Mouse (Mus musculus): Measurements from ENCODE around the gene Gramd1b. TPM values are rescaled to one million over a fixed set of nuclear protein-coding genes. Genes with fewer than 3 reads are reported as not detected.

Gramd1b gene
- total RNA-seq, 2 experiments from 2014 or later = 12.9 to 23.0 TPM

DNA sequence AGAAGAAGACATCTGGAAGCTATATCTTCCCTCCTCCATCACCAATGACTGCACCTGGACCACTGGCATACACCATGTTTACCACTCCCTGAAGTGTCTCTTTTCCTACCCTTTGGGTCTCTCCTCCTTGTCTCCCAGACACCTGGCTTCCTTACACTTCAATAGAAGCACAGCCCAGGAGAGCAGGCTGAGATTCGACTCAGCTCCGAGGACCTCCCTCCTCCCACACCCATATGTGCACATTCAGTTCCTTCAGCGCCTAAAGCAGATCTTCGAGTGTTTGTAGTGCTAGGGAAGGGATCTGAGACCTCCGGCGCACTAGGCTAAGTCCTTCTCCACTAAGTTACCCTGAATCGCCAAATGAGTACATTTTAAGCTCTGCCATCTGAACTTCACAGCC, 127.4 kb downstream of the Gramd1b start:
- ATAC-seq (ENCODE audit: poor library complexity, severe bottlenecking) = no peak

DNA sequence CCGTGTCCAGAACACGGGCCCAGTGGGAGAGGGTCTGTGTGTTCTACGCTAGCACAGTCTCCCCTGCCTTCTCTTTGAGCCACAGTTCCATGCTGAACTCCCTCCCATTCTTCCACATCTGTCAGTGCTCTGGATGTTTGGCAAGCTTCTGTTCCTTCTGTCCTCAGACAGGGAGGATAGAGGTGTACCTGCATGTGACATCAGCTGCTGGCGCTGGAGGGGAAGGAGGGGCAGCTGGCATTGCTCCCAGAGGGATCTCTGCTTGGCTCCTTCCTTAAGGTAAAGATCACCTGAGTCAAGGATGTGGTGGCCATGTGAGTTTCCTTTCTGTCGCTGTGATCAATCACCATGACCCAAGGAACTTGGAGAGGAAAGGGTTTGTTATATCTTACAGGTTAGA, 129.4 kb downstream of the Gramd1b start:
- ATAC-seq (ENCODE audit: poor library complexity, severe bottlenecking) = no peak

DNA sequence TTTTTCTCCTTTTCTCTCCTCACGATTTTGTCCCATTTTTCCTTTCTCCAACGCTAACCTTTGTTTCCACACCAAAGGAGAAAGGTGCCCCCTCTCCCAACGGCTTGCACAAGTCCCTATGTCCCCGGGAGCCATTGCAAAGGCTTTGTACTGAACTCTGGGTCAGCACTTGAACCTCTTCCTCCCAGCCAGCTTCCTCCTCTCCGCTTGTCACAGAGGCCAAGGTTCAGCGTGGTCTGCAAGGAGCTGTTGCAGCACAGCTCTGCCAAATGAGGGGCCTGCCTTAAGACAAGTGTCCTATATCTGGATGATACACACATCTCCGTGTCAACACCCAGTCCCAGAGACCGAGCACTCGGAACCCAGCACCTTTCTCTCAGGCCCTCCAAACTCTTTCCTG, 130.3 kb downstream of the Gramd1b start:
- peak; percentile 31; the same call in 1 of the 2 replicates for ATAC-seq (ENCODE audit: poor library complexity, severe bottlenecking)

- ATAC-seq (ENCODE audit: poor library complexity, severe bottlenecking) = no peak
These were observed 131.0 kb downstream of the Gramd1b start for GRCm38 (mm10) chr9:40400171-40400570.

GRCm38 (mm10) chr9:40399359-40399932, 131.7 kb downstream of the Gramd1b start:
- ATAC-seq (ENCODE audit: poor library complexity, severe bottlenecking) = no peak

- ATAC-seq (ENCODE audit: poor library complexity, severe bottlenecking) = 0 out of 2 replicates have a peak, but pooled peaks have one; percentile 7
These were observed 133.5 kb downstream of the Gramd1b start for GRCm38 (mm10) chr9:40397471-40398245.

DNA sequence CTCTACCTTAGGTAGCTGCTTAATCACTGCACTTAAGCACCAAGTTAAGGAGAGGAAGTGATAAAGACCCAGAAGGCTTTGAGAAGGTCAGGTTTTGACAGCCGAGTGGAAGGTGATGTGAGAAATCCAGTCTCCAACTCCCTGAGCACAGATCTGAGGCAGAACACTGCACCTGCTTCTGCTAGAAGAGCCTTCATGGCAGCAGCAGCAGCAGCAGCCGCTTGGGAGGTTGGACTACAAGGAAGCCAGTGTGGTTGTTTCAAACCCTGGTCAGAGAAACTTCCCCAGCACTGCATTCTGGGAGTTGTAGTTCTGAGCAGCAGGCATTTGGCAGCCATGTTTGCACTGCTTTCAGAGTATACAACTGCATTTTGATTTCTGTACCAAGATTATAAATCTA, 134.1 kb downstream of the Gramd1b start:
- ATAC-seq (ENCODE audit: poor library complexity, severe bottlenecking) = peak; percentile 92

- ATAC-seq (ENCODE audit: poor library complexity, severe bottlenecking) = no peak
These were observed 135.0 kb downstream of the Gramd1b start for GRCm38 (mm10) chr9:40396171-40396570.

DNA sequence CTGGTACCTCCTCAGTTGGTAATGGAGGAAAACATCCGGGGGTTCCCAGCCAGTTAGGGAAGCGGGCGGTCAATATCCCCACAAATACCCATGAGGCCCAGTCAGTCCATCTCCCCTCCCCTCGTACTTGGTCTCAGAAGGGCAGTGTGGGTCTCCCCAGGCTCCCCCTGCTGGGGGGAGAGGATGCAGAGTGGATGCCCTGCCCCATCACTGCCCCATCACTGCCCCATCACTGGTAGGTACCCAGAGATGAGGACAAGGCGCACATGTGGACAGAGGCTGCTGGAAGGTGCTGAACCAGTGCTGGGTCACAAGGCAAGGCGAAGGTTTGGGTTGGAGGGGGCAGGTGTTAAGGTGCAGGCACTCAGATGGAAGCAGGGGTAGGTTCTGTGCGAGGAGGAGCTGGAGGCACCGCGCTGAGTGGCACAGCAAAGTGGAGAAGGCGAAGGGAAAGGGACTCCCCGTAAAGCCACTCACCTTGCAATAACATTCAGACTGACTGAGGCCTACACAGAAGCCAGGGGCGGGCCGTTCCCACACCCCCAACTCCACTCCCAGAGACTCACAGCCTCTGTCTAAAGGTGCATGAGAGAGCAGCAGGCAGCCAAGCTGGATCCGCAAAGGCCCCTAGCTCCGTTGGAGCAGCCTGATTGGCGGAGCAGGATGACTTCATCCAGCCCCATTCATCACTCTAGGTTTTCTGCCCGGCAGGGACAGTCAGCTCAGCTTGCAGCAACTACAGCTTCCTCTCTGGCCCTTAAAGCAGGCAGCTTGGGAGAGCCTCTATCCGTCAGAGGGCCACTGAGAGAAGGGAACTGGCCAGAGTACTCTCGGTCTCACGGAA, 139.1 kb downstream of the Gramd1b start:
- no peak for ATAC-seq (ENCODE audit: poor library complexity, severe bottlenecking)

DNA sequence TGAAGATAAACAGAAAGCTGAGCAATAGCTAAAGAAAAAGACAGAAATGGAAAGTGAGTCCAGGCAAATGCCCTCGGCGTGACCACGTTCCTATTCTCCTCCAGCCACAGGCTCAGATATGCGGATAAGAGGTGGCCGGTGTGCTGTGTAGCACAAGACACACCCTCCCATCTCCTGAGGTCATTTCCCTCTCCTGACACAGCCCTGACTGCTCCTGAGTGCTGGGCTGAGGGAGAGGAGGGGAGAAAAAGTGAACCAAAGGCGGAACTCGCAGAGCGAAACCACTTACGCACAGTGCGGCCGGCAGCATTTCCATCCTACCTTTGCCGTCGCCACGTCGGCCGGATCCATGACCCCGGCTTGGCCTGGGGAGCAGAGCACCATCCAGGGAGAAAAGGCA, 139.8 kb downstream of the Gramd1b start:
- peak; percentile 71 for ATAC-seq (ENCODE audit: poor library complexity, severe bottlenecking)

DNA sequence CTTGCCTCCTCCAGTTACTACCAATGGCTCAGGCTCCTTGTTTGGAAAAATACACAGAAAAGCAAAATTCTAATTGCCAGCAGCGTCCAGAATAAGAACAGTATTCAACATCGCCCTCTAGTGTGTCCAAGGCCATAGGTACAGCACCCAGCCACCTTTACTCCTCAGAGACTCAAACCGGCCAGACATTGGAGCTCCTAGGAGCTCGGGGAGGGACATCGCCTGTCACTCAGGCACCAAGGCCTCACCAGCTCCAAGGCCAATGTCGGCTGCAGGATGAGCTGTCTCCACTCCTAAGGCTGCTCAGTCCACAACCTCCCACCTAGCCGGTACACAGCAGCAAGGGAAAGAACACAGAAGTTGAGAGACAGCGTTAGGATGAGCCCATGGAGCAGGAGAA, 140.3 kb downstream of the Gramd1b start:
- 0 out of 2 replicates have a peak, but pooled peaks have one; percentile 21 for ATAC-seq (ENCODE audit: poor library complexity, severe bottlenecking)

DNA sequence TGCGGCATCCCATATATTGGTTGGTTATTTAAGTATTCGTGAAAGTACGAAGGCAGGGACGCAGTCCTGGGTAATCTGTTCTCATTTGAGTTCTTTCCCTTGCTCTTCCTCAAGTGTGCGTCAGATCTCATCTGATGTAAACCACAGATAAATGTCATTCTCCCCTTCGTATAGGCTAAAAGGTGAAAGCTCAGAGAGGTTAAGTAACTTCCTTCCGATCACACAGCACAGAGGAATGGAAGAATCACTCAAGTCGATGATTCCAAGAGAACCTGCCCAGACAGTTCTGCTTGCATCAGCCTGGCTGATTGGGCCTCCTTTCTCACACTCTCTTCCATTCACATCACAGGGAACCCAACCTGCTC, 140.8 kb downstream of the Gramd1b start:
- ATAC-seq (ENCODE audit: poor library complexity, severe bottlenecking) = no peak

DNA sequence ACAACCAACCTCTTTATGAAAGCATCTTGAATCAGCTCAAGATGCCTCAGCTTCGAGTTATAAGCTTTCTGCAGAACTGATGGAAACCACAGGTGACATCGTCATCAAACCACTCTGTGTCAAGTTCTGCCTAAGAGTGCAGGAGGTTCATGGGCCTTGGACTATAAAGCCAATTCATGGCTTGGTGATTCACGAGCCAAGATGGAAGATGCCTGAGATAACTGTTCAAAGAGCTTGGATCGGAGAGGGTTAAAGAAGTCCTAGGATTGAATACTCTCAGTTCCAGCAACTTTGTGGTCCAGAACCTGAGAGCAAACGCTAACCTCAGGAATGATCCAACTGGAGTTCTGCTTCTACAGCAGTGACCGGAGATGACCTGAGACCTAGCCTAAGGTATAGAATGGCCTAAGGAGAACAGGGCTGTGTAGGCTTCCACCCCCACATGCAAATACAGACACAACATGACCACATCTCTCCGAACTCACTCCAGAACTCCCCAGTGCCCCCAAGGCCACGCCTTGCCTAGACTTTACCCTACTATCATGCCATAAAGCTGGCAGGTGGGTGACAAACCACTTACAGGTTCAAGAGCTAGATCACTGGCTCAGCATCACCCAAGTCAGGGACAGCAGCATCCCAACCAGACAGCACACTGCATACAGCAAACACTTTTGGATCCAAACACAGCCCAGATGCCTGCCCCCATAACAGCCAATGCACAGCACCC, 141.4 kb downstream of the Gramd1b start:
- ATAC-seq (ENCODE audit: poor library complexity, severe bottlenecking) = no peak

DNA sequence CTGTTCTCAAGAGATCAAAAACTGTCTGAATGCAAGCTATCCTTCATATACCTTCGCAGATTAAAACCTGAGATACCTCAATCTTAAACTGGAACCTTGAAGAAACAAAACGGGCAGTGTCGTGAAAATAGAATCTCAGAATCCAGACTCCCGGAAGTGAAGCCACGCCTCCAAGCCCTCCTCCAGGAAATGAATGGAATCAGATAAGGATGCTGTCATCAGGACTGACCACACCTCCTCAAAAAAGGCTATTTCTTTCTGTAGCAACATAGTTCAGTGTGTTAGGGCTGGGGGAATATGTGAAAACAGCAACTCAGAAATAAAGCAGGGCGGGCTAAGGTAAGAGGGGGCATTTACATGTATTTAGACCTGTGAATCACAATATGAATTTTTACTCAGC, 142.0 kb downstream of the Gramd1b start:
- 0 out of 2 replicates have a peak, but pooled peaks have one; percentile 30 for ATAC-seq (ENCODE audit: poor library complexity, severe bottlenecking)

DNA sequence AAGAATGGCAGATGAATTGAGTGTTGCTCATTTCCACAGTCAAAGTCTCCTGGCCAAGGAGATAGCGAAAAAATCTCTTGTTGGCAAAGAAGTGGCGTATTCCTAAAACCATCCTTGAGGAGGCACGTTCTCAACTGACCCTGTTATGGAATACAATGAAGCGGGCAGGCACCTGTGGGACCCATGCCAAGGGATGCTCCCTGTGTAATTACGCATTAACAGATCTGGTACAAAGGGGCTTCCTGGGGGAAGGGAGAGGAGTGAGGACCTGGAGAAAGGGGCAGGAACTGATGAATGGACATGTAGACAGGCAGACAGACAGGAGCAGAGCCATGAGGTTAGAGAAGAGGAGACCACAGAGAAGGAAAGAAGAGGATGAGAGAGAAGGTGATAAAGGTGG, 146.4 kb downstream of the Gramd1b start:
- ATAC-seq (ENCODE audit: poor library complexity, severe bottlenecking) = no peak

- ATAC-seq (ENCODE audit: poor library complexity, severe bottlenecking) = no peak
These were observed 148.7 kb downstream of the Gramd1b start for GRCm38 (mm10) chr9:40382508-40382907.

DNA sequence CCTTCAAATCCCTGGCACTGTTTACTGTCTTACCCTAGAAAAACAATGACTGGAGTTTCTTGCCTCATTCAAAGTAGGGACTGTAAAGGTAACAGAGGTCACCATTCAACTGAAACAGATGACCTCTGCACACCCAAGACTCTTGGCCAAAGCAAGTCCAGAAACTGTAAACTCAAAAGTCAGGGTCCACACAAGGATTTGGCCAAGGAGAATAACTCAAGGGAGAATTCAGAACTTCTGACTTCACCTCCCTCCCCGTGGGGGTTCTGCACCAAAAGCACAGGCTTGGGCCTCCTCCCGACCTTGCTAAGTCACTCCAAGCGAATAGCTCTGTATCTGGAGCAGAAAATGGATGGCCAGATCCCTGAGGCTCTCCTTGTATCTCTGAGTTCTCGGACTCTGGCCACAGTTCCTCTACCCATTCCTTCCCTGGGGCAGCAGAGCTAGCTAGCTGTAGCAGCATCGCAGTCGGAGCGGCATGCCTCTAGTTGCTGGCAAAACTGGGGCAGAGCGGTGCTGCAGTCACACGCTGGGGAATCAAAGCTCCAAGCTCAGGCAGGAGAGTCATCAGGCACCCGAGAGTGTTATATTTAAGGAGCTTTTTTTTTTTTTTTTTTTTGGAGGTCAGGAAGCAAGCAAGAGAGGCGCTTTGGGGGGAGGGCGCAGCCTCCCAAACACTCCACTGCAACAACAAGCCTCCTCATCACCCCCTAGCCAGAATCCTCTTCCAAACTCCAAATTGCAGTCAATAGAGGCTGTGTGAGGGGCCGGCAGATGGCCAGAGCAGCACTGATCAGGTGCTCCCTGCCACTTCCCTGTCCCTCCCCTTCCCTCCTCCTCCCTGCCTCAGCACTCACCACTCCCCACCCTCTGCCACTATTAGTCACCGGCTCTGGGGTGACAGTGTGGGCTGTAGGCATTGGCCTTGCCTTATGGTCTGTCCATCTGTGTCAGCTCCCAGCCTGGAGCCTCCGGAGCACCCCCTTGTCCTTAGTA, 149.5 kb downstream of the Gramd1b start:
- no peak for ATAC-seq (ENCODE audit: poor library complexity, severe bottlenecking)

DNA sequence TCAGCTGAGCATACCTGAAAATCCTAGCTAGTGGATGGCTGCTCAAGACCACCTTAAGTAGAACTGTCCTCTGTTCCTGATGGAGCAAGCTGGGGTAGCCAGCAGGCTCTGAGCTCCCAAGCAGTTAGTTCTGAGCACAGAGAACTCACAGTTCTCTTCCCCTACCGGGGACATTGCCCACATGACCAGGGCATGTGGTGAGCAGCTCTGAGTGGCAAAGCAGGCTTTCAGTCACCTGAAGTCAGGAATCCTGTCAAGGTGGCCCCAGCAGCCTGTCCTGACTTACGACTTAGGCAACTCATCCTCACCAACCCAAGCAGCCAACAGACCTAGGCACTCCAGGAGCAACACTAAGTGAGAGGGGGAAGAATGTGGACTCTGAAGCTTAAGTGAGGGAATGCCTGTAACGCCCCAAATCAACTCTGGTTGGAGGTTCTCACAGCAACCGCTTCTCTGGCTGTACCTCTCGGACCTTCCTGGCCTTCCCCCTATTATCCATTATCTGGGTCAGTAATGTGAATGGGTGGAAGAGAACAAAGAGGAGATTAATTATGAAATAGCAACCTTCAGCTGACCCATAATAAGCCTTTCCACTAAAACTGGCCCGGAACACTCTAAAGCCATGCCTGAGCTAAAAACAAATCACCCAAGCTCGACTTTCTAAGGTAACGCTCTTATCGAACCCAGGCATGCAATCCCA, 154.3 kb downstream of the Gramd1b start:
- ATAC-seq (ENCODE audit: poor library complexity, severe bottlenecking) = no peak

- ATAC-seq (ENCODE audit: poor library complexity, severe bottlenecking) = no peak
These were observed 155.0 kb downstream of the Gramd1b start for GRCm38 (mm10) chr9:40376139-40376541.

Data from megakaryocyte, adult 5-6 weeks (primary cell).